Comparison of ENCODE assay signal across 8 mouse cellular contexts in genomic region chr13:48964850-48965249, GRCm38 (mm10). TPM values are rescaled to one million over a fixed set of nuclear protein-coding genes. Genes with fewer than 3 reads are reported as not detected.
DNase-seq lines count a peak whose midpoint lies in the region; ATAC-seq and TF ChIP-seq lines count a peak whose summit lies in the region.

No protein-coding gene starts in this region.

- H3K9ac ChIP-seq in kidney, embryonic 16.5 days (replicated peaks; ENCODE audit: low read length), result peak overlapping the region; percentile 83; the same call in 1 of the 2 replicates
- H3K9ac ChIP-seq in embryonic facial prominence, embryonic 15.5 days, result no peak overlapping the region
- H3K9ac ChIP-seq in intestine, postnatal 0 days (ENCODE audit: low read depth, low read length), result no peak overlapping the region
- no peak overlapping the region for H3K9ac ChIP-seq in neural tube, embryonic 12.5 days

- peaks cover 41% of the 10 kb centered on the region for H3K4me1 ChIP-seq in kidney, embryonic 16.5 days (ENCODE audit: insufficient read depth, low read length)
- peaks cover 51% of the 10 kb centered on the region for H3K4me1 ChIP-seq in embryonic facial prominence, embryonic 15.5 days
- peaks cover 21% of the 10 kb centered on the region for H3K4me1 ChIP-seq in intestine, postnatal 0 days (replicated peaks; ENCODE audit: control insufficient read depth, insufficient read depth, low read length)
- peaks cover 36% of the 10 kb centered on the region for H3K4me1 ChIP-seq in neural tube, embryonic 12.5 days

- peak overlapping the region; percentile 84 for H3K4me2 ChIP-seq in kidney, embryonic 16.5 days (replicated peaks; ENCODE audit: low read depth, low read length)
- H3K4me2 ChIP-seq in embryonic facial prominence, embryonic 15.5 days (replicated peaks), result peak overlapping the region; percentile 89
- H3K4me2 ChIP-seq in intestine, postnatal 0 days (replicated peaks; ENCODE audit: low read depth), result peak overlapping the region; percentile 85
- H3K4me2 ChIP-seq in neural tube, embryonic 12.5 days (replicated peaks), result peak overlapping the region; percentile 97

- no peaks in the 10 kb centered on the region for H3K36me3 ChIP-seq in kidney, embryonic 16.5 days (ENCODE audit: insufficient read depth, low read length)
- H3K36me3 ChIP-seq in embryonic facial prominence, embryonic 15.5 days, result no peaks in the 10 kb centered on the region
- no peaks in the 10 kb centered on the region for H3K36me3 ChIP-seq in intestine, postnatal 0 days (ENCODE audit: control insufficient read depth, insufficient read depth)
- no peaks in the 10 kb centered on the region for H3K36me3 ChIP-seq in neural tube, embryonic 12.5 days

- H3K27me3 ChIP-seq in kidney, embryonic 16.5 days (ENCODE audit: insufficient read depth, low read length), result no peaks in the 10 kb centered on the region
- no peaks in the 10 kb centered on the region for H3K27me3 ChIP-seq in embryonic facial prominence, embryonic 15.5 days
- H3K27me3 ChIP-seq in intestine, postnatal 0 days (replicated peaks; ENCODE audit: control insufficient read depth, insufficient read depth, low read length), result no peaks in the 10 kb centered on the region
- H3K27me3 ChIP-seq in neural tube, embryonic 12.5 days (replicated peaks), result no peaks in the 10 kb centered on the region

- H3K9me3 ChIP-seq in kidney, embryonic 16.5 days (ENCODE audit: low read length), result no peaks in the 10 kb centered on the region
- H3K9me3 ChIP-seq in embryonic facial prominence, embryonic 15.5 days (replicated peaks), result no peaks in the 10 kb centered on the region
- no peaks in the 10 kb centered on the region for H3K9me3 ChIP-seq in intestine, postnatal 0 days (ENCODE audit: control insufficient read depth)
- H3K9me3 ChIP-seq in neural tube, embryonic 12.5 days, result no peaks in the 10 kb centered on the region

- WGBS in kidney, embryonic 16.5 days, result 67% methylated on average over 4 of the region's 4 CpGs
- 57% methylated on average over 4 of the region's 4 CpGs for WGBS in embryonic facial prominence, embryonic 15.5 days
- WGBS in intestine, postnatal 0 days, result 31% methylated on average over 4 of the region's 4 CpGs
- 71% methylated on average over 4 of the region's 4 CpGs for WGBS in neural tube, embryonic 12.5 days

- no peak overlapping the region; the same call in 1 of the 2 replicates for H3K4me3 ChIP-seq in kidney, embryonic 16.5 days (ENCODE audit: low read length)
- H3K4me3 ChIP-seq in embryonic facial prominence, embryonic 15.5 days (replicated peaks), result peak overlapping the region; percentile 87
- peak overlapping the region; percentile 55; the same call in 1 of the 2 replicates for H3K4me3 ChIP-seq in intestine, postnatal 0 days (ENCODE audit: low read depth, low read length)
- H3K4me3 ChIP-seq in neural tube, embryonic 12.5 days, result no peak overlapping the region

- no peak for TF ChIP-seq CTCF in intestine, postnatal 0 days (IDR thresholded peaks at IDR 0.05; ENCODE audit: low read depth)

- ATAC-seq in kidney, embryonic 16.5 days (ENCODE audit: low FRiP score, low TSS enrichment), result no peak
- no peak for ATAC-seq in embryonic facial prominence, embryonic 15.5 days (ENCODE audit: insufficient number of reproducible peaks, low FRiP score, low TSS enrichment, low read depth)
- no peak for ATAC-seq in intestine, postnatal 0 days
- ATAC-seq in neural tube, embryonic 12.5 days (ENCODE audit: low FRiP score, low read depth), result no peak

- no peak for DNase-seq in kidney, postnatal 25 days
- DNase-seq in layer of hippocampus, postnatal 25 days (ENCODE audit: extremely low spot score in 1 of 2, low spot score in 1 of 2), result no peak
- DNase-seq in adrenal gland, postnatal 4 days (ENCODE audit: low spot score in 2 of 2), result no peak
- no peak for DNase-seq in frontal cortex, postnatal 36 days (ENCODE audit: low spot score in 2 of 2)

- 0 out of 2 replicates have a peak overlapping the region, but pooled peaks have one; percentile 99 for H3K27ac ChIP-seq in kidney, embryonic 16.5 days (ENCODE audit: low read length)
- H3K27ac ChIP-seq in embryonic facial prominence, embryonic 15.5 days (replicated peaks), result no peak overlapping the region
- peak overlapping the region; percentile 36; the same call in 1 of the 2 replicates for H3K27ac ChIP-seq in intestine, postnatal 0 days (ENCODE audit: low read depth, low read length)
- H3K27ac ChIP-seq in neural tube, embryonic 12.5 days, result no peak overlapping the region

RNA-seq across cellular contexts. Expression of gene Fam120a, which starts 3.0 kb away (rescaled TPM):
- 23.2 and 24.8 TPM in 2 replicates for polyA plus RNA-seq in kidney, embryonic 16.5 days (2015; fragmentation: Nextera tagmentation; extraction: Ambion mirVana)
- polyA plus RNA-seq in embryonic facial prominence, embryonic 15.5 days (2015; fragmentation: Nextera tagmentation; extraction: Ambion mirVana), result 24.8 and 26.8 TPM in 2 replicates
- polyA plus RNA-seq in intestine, postnatal 0 days (2015; fragmentation: Nextera tagmentation; extraction: Ambion mirVana), result 24.2 and 25.9 TPM in 2 replicates
- 15.3 and 15.9 TPM in 2 replicates for polyA plus RNA-seq in neural tube, embryonic 12.5 days (2016; fragmentation: Nextera tagmentation; extraction: Ambion mirVana)
- 100 to 1,000 TPM; 116 to 119 TPM for total RNA-seq in layer of hippocampus, postnatal 25 days (2021)
- 100 to 1,000 TPM; 171 to 179 TPM for total RNA-seq in adrenal gland, postnatal 4 days (2021)

Comparison
In these comparisons a context has a peak if more than half of its experiments do, and no peak if none do; other contexts are left out.
1. H3K27ac ChIP-seq: peak in kidney, embryonic 16.5 days (single experiment) and intestine, postnatal 0 days (single experiment); none in embryonic facial prominence, embryonic 15.5 days (single experiment) and neural tube, embryonic 12.5 days (single experiment).
2. H3K4me3 ChIP-seq: peak in embryonic facial prominence, embryonic 15.5 days (single experiment) and intestine, postnatal 0 days (single experiment); none in kidney, embryonic 16.5 days (single experiment) and neural tube, embryonic 12.5 days (single experiment).
3. Peak in every context shown above with its lines, with median percentiles within 50 percentile points of each other: H3K4me2 ChIP-seq.